Mouse (Mus musculus) kidney, embryonic 14.5 days (tissue): ENCODE data around the gene Kcnj9. TPM values are rescaled to one million over a fixed set of nuclear protein-coding genes. Genes with fewer than 3 reads are reported as not detected.

Source experiments
- ATAC-seq: fragments of 200-750 bp; cut with Nextera tagmentation; 2 replicates; pipeline ENCODE4 v1.8.0; 2017; ENCODE audit warnings: moderate number of reproducible peaks, mild to moderate bottlenecking, moderate TSS enrichment, moderate library complexity; ENCODE audit not compliant: low FRiP score, low TSS enrichment
- H3K27ac ChIP-seq: fragments of 300-500 bp; sonication (generic); 2 replicates; pipeline ENCODE4 v1.5.1; 2014; ENCODE audit warnings: low read depth, mild to moderate bottlenecking, low read length, moderate library complexity, mixed read lengths
- H3K27me3 ChIP-seq: fragments of 300-500 bp; sonication (generic); 2 replicates; pipeline ENCODE4 v1.6.1; 2014; ENCODE audit warnings: mild to moderate bottlenecking, low read length; ENCODE audit not compliant: control insufficient read depth, insufficient read depth
- H3K36me3 ChIP-seq: fragments of 300-500 bp; sonication (generic); 2 replicates; pipeline ENCODE4 v1.6.1; 2014; ENCODE audit warnings: low read length, mixed read lengths; ENCODE audit not compliant: control insufficient read depth, insufficient read depth
- H3K4me1 ChIP-seq: fragments of 300-500 bp; sonication (generic); 2 replicates; pipeline ENCODE4 v1.6.1; 2014; ENCODE audit warnings: low read length, mixed read lengths; ENCODE audit not compliant: control insufficient read depth, insufficient read depth
- H3K4me2 ChIP-seq: fragments of 300-500 bp; sonication (generic); replicated peaks from 2 replicates; pipeline ENCODE4 v1.6.1; 2014; ENCODE audit warnings: low read depth, mild to moderate bottlenecking, low read length
- H3K4me3 ChIP-seq: fragments of 300-500 bp; sonication (generic); 2 replicates; pipeline ENCODE4 v1.5.1; 2014; ENCODE audit warnings: mild to moderate bottlenecking, low read length
- H3K9ac ChIP-seq: fragments of 300-500 bp; sonication (generic); 2 replicates; pipeline ENCODE4 v1.6.1; 2014; ENCODE audit warnings: low read depth, mild to moderate bottlenecking, low read length, moderate library complexity
- H3K9me3 ChIP-seq: fragments of 300-500 bp; sonication (generic); 2 replicates; pipeline ENCODE4 v1.6.1; 2016; ENCODE audit warnings: low read length; ENCODE audit not compliant: control insufficient read depth
- WGBS: fragments of 180-500 bp; shearing (Covaris S2); extraction: QIAGEN DNeasy Blood & Tissue Kit; methylation state at CpG from one replicate; pipeline ENCODE4 v1.1.7; 2014; 5-methylcytosine and 5-hydroxymethylcytosine counted together
- polyA plus RNA-seq: library from polyadenylated mRNA; unstranded; fragments of >200 nt; fragmentation: Nextera tagmentation; extraction: Ambion mirVana; gene quantifications from 2 replicates; pipeline ENCODE4 v1.2.1, GENCODE M21; 2014

Gene Kcnj9
- polyA plus RNA-seq, 1 experiment from 2014 or later: not detected

DNA sequence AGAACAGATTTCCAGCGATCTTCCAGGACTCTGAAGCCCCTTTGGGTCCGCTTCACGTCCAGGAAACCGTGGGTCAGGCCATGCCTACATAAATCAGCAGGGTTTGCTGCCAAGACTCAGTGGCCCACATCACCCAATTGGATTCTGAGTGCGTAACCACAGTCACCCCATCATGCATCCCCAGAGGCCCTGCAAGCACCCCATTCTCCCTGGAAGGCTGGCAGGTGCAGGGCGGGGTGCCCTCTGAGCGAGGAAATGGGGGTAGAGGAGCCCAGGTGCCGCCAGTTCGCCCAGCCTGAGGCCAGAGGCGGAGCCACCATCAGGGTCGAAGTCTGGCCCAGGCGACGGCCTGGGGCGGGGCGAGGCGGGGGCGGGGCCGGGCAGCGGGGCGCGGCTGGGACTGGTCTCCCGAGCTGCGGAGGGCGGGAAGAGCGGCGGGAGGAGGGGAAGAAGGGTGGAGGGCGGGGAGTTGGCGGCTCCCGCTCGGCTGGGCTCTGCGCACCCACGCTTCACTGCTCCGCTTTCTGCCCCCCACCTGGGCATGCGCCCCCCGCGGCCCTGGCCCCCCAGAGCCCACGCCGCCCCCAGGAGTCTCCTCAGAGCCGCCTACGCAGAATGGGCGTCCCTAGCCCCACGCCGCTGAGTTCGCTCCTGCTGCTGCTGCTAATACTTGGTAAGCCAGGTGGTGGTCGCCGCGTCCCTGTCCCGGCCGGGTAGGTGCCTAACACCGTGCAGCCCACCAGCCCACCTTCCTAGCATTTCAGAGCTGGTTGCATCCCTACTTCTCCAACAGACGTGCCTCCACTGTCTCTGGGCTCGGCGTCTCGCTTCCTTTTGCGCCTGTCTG lies 17.0 kb downstream of the Kcnj9 start:
- H3K9me3 ChIP-seq: no peaks in the 10 kb centered on the region
- peaks cover 29% of the 10 kb centered on the region for H3K4me1 ChIP-seq
- H3K36me3 ChIP-seq: no peaks in the 10 kb centered on the region; the same call in 1 of the 2 replicates
- H3K4me2 ChIP-seq: peak overlapping the region; percentile 89
- H3K4me3 ChIP-seq: peak overlapping the region; percentile 71
- peak overlapping the region; percentile 72 for H3K9ac ChIP-seq
- no peaks in the 10 kb centered on the region for H3K27me3 ChIP-seq
- peak overlapping the region; percentile 91 for H3K27ac ChIP-seq
- under 1% methylated on average over 44 of the region's 55 CpGs for WGBS
- peak; percentile 84 for ATAC-seq

DNA sequence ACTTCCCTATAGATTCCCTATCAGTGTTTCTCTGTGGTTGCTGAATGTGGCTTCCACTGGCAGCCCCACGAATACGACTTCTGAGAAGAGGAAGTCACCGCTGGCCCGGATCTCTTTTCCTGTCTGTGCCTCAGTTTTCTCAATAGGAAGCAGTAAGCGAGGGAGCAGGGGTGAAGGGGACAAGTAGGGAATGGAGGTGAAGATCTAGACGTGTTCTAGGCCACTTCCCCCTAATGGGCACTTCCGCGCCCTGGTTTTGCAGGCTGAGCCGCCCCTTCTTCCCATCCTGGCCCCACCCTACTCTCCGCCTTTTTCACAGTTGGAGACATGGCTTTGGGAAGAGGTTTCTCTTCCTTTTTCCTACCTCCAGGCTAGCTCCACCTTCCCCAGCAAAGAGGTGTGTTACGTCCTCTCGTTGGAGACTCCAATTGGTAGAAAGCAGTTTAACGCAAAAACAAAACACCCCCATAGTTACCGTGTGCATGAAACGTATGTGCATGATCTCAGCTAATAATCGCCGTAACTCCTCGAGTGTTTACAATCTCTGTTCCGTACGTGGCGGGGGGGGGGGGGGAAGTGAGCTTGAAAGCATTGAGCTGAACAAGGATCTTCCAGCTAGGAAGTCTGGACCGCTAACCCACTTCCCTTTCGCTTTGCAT lies 17.7 kb downstream of the Kcnj9 start:
- Histone ChIP-seq H3K27ac (peak overlapping the region; percentile 91), H3K9me3 (no peaks in the 10 kb centered on the region), H3K27me3 (no peaks in the 10 kb centered on the region), H3K4me1 (peaks cover 29% of the 10 kb centered on the region), H3K9ac (peak overlapping the region; percentile 72; the same call in 1 of the 2 replicates), H3K4me2 (peak overlapping the region; percentile 89), H3K4me3 (peak overlapping the region; percentile 71), H3K36me3 (no peaks in the 10 kb centered on the region; the same call in 1 of the 2 replicates)
- ATAC-seq: peak; percentile 11; the same call in 1 of the 2 replicates
- 6% methylated on average over 23 of the region's 23 CpGs for WGBS

DNA sequence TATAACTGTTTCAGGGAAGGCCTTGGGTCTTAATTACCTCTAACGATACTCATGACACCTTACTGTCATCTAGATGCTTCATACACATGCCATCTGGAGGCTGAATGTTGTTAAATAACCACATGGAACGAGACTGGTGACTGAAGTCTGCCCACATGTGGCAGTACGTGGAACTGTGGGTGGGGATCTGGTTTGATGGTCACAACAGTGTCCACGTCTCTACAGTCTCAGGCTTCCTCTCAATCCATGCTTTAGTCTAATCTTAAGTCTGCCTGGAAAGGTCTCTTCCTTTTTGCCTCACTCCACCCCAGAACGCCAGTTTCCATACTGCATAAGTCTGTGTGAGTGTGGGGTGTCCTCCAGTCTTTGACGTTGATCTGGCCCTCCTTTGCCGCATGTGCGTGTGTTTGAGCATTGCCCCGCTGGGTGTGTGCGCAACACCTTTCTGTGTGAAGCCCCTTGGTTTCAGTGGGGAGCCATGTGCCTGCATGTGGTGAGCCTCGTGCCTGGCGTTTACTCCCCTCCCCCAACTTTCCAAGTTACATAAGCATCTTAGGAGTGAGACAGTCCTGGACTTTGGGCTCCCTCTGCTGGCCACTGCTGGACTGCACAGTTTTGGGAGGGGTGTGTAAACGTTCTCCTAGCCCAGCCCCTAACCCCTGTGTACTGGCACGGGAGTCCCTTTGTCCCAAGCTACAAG lies 19.3 kb downstream of the Kcnj9 start:
- H3K27me3 ChIP-seq: no peaks in the 10 kb centered on the region
- peaks cover 29% of the 10 kb centered on the region for H3K4me1 ChIP-seq
- WGBS: 2% methylated on average over 14 of the region's 14 CpGs
- peak overlapping the region; percentile 60; the same call in 1 of the 2 replicates for H3K9ac ChIP-seq
- no peaks in the 10 kb centered on the region for H3K9me3 ChIP-seq
- peak overlapping the region; percentile 83 for H3K27ac ChIP-seq
- no peaks in the 10 kb centered on the region for H3K36me3 ChIP-seq
- H3K4me3 ChIP-seq: peak overlapping the region; percentile 29
- H3K4me2 ChIP-seq: peak overlapping the region; percentile 60
- peak; percentile 78 for ATAC-seq

DNA sequence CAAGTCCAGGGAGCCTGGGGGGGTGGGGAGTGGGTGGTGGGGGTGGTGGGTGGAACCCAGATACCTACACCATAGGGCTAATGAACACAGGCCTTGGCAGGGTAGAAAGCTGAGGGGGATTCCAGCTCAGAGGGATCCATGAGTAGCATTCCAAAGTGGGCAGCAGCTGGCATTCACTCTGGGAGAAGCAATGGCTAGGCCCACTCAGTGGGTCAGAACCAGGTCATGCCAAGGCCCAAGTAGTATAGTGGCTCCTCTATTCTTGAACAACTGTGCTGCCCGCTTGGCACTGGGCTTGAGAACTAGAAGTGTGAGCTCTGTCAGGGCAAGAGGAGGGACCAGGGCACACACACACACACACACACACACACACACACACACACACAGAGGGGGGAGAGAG lies 20.7 kb downstream of the Kcnj9 start:
- H3K4me1 ChIP-seq: peaks cover 23% of the 10 kb centered on the region
- H3K4me2 ChIP-seq: no peak overlapping the region
- WGBS: 100% methylated on average over 1 of the region's 1 CpGs
- no peaks in the 10 kb centered on the region for H3K27me3 ChIP-seq
- H3K36me3 ChIP-seq: no peaks in the 10 kb centered on the region
- H3K9ac ChIP-seq: 0 out of 2 replicates have a peak overlapping the region, but pooled peaks have one; percentile 4
- H3K27ac ChIP-seq: no peak overlapping the region
- no peak for ATAC-seq
- H3K4me3 ChIP-seq: no peak overlapping the region
- no peaks in the 10 kb centered on the region for H3K9me3 ChIP-seq

DNA sequence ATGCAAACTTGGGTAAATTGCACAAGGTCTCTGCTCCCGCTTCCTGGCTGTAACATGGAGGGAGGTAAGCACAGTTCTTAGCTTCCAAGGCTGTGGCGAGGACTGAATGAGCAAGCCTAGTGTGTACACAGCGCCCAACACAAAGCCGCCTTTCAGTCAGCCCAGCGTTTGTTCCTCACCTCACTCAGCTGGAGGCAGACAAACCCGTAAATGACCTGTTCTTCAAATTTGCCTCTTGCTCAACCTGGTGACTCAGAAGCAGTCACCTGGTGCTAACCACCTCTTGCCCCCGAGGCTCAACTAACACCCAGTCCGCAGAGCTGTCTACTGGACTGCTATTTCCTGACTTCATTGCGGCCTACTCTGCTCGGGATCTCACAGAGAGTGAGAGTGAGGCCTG lies 21.2 kb downstream of the Kcnj9 start:
- no peak for ATAC-seq
- no peak overlapping the region for H3K4me2 ChIP-seq
- peaks cover 23% of the 10 kb centered on the region for H3K4me1 ChIP-seq
- H3K9me3 ChIP-seq: no peaks in the 10 kb centered on the region
- no peak overlapping the region for H3K4me3 ChIP-seq
- H3K36me3 ChIP-seq: no peaks in the 10 kb centered on the region
- 64% methylated on average over 10 of the region's 10 CpGs for WGBS
- H3K9ac ChIP-seq: 0 out of 2 replicates have a peak overlapping the region, but pooled peaks have one; percentile 4
- no peak overlapping the region for H3K27ac ChIP-seq
- H3K27me3 ChIP-seq: no peaks in the 10 kb centered on the region

DNA sequence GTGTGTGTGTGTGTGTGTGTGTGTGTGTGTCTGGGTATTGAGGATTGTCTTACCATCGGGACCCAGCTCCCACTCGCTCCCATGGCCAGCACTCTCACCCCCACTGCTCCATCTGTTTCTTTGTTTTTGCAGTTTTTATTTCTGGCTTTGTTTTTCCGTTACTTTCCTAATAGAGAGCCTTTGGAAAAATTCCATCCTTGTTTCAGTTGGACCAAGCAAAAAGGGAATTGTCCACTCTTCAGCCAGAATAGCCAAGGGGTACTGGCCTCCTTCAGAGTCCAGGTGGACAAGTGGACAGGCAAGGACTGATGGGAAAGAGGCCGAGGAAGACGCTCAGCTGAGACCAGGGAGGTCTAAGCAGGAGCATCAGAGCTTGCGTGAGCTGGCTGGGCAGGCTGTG lies 22.2 kb downstream of the Kcnj9 start:
- Histone ChIP-seq H3K36me3 (no peaks in the 10 kb centered on the region), H3K9me3 (no peaks in the 10 kb centered on the region), H3K27ac (no peak overlapping the region), H3K4me3 (no peak overlapping the region), H3K9ac (no peak overlapping the region; the same call in 1 of the 2 replicates), H3K4me2 (no peak overlapping the region), H3K27me3 (no peaks in the 10 kb centered on the region), H3K4me1 (peaks cover 22% of the 10 kb centered on the region)
- ATAC-seq: no peak
- 61% methylated on average over 6 of the region's 6 CpGs for WGBS

DNA sequence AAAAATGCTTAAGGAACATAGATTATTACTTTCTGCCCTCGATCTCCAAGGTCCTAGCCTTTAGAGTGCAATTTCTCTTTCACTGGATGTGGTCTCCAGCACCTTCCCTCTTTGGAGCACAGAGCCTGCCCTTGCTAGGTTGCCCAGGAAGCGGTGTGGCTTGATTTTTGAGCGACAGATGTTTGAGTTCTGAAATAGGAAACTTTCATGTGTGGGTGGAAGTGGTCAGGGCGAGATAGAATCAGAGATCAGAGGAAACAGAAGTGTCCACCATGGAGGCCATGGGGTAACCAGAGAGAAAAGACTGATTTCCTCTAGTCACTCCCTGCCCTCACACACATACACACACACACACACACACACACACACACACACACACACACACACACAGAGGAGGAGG lies 22.9 kb downstream of the Kcnj9 start:
- ATAC-seq: no peak
- no peaks in the 10 kb centered on the region for H3K9me3 ChIP-seq
- no peak overlapping the region for H3K27ac ChIP-seq
- no peak overlapping the region for H3K9ac ChIP-seq
- no peaks in the 10 kb centered on the region for H3K36me3 ChIP-seq
- H3K4me2 ChIP-seq: no peak overlapping the region
- H3K4me3 ChIP-seq: no peak overlapping the region
- 57% methylated on average over 4 of the region's 4 CpGs for WGBS
- H3K4me1 ChIP-seq: peaks cover 26% of the 10 kb centered on the region
- H3K27me3 ChIP-seq: no peaks in the 10 kb centered on the region

DNA sequence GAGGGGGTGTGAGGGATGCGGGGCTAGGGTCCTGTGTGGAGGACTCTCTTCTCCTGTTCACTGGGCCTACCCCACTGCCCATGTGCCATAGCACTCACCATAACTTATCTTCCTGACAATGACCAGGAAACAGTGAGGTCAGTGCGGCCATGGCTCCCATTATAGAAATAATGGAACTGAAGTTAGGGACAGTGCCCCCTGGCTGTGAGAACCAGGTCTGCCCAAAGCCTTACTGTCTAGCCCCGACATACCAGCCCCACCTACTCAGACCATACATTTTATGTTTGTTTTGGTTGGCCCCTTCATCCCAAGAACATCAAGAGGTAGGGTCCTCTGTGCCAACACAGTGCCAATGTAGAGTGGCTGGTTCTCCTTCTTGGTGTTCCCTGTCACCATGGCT lies 23.5 kb downstream of the Kcnj9 start:
- H3K4me1 ChIP-seq: peaks cover 27% of the 10 kb centered on the region
- no peak overlapping the region for H3K4me3 ChIP-seq
- H3K36me3 ChIP-seq: no peaks in the 10 kb centered on the region
- H3K27me3 ChIP-seq: no peaks in the 10 kb centered on the region
- H3K9me3 ChIP-seq: no peaks in the 10 kb centered on the region
- ATAC-seq: no peak
- H3K27ac ChIP-seq: no peak overlapping the region
- H3K4me2 ChIP-seq: no peak overlapping the region
- WGBS: 81% methylated on average over 3 of the region's 3 CpGs
- no peak overlapping the region for H3K9ac ChIP-seq
